Mouse (Mus musculus) kidney, postnatal 36 days (tissue): ENCODE measurements at regions not wholly inside any gene's neighbourhood (a gene's known extent, or its start where the extent isn't known, plus 50 kb on each side); places are given as distances from the start of the nearest gene placed in this dataset.

ENCODE experiments used
- DNase-seq, 2 experiments: peaks; one replicate each; pipeline ENCODE4 v3.0.0; 2021 to 2022; ENCODE audit warnings: mixed read lengths in 2 of 2

DNA sequence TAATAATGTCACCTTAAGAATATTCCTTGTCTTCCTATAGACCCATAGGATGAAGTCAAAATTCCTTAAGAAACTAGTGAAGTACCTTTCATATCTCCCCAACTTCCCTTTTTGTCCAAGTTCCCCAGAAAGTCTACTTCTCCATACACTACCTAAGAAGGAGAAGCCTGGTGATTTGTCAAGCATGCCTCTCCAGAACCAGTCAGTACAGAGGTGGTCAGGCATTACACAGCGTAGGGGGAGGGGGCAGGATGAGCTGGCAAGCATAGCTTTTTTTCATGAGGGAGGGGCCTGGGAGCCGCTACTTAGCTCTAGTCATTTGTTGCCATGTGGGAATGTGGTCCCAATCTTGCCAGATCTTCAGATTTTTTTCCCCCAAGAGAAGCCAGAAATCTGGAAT lies 54.0 kb upstream of the Satb2 start:
- DNase-seq = peak in 1 of 2 experiments; percentile 43

DNA sequence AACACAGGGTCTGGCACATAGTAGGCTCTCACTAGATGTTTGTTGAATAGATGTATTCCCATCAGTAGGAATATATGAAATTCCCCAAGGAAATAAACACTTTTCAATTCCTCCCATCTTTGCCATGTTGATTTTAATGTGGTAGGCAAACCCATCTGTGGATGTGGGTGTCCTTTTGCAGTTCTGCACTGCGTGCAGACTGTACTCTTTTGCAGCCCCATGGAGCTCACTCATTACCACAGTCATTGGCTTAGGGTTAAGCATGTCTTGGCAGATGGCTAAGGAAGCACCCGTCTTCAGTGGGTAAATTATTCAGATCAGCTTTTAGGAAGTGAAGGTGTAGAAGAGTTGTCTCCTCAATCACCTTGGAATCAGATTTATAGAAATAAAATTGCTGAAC lies 54.8 kb upstream of the Satb2 start:
- DNase-seq = no peak

DNA sequence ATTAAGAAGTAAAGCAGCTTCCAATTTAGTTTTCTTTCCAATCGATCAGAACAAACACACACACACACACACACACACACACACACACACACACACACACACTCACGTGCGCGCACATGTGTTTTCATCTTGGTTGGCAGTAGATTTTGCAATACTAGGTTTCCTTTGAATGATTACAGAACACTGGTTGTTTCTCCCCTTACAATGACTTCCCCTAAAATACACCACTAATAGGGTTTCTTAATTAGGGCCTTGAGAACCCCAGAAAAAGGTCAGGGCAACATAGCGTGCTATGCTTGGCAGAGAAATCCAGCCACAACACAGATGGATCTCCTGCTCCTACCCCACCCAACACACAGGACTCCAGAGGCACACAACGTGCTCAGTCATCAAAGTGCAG lies 56.0 kb upstream of the Satb2 start:
- no peak for DNase-seq

DNA sequence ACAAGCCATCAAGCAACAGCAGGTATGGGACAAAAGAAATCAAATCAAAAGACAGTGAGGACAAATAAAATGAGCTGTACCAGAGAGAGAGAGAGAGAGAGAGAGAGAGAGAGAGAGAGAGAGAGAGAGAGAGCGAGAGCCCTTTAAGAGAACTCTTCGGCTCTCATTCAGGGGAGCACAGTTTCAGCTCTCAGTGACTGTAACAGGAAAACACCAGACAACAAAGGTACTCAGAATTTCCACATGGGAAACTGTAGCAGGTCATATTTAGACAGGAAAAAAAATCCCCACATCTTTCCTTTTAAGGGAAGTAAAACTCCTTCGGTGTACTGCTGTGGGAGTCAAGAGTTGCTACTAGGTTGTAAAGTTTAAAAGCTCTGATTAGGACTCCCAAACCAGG lies 57.9 kb upstream of the Satb2 start:
- DNase-seq = no peak

DNA sequence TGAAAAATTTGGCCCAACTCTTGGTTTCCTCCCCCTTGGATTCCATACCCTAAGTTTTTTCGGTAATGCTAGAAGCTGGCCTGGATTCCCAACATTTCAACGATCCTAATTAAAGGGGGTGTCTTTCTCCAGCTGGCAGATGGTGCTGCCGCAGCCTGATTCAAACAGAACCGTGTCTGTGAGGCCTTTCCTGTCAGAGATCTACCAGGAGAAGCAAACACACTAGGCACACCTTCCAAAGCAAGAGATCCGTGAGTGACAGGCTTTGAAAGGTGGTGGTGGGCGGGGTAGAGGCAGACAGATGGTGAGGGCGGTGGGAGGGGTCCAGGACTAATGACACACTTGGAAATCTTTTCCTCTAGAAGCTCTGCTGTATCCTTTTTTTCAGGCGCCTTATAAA lies 61.8 kb upstream of the Satb2 start:
- no peak for DNase-seq

DNA sequence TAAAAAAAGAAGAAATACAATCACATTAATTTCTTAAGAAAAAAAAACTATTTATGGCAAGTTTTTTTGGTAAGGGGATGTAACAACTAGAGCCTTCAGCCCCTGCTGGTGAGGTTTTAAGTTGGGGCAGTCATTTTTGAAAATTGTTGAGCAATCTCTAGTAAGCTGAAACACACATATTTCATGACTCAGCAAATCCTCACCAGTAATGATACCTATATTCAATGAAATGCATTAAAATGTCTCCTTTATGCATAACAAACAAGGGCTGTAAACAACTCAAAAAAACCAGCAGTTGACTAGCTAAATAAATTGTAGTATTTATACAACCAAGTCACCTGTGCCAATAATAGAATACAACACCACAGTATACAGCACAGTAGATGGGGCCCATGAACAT lies 63.1 kb upstream of the Satb2 start:
- no peak for DNase-seq

DNA sequence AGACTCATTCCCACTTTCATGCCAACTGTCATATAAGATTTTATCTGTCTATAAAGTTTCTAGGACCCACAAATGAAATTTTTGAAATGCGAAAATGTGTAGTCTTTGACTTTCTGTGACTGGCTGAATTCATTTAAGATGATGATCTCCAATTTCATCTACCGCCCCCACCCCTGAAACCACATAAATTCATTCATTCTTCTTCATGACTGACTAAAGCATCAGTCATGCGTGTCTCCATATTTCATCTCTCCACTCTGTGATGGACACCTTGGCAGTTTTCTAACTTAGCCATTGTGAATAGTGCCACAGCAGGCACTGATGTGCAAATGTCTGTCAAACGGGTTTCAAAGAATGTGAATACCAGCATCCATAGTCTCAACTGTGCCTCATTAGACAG lies 75.4 kb upstream of the Satb2 start:
- DNase-seq = no peak

DNA sequence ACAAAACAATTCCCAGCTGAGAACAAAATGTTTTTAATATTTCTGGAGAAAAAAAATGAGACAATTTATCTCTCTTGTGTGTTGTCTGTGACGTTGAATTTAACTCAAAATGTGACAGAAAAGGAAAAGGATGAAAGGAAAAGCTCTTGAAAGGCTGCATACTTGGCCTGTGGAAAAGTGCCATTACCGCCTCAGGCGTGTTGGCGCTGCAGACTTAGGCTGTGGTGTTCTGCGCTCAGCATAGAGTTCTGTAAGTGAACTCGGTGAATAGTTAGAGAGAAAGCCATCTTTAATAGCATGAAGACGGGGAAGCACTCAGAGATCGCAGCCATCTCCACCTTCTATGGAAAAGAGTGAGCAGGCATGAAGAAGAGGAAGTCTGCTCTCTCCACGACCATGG lies 77.5 kb upstream of the Satb2 start:
- DNase-seq = no peak

DNA sequence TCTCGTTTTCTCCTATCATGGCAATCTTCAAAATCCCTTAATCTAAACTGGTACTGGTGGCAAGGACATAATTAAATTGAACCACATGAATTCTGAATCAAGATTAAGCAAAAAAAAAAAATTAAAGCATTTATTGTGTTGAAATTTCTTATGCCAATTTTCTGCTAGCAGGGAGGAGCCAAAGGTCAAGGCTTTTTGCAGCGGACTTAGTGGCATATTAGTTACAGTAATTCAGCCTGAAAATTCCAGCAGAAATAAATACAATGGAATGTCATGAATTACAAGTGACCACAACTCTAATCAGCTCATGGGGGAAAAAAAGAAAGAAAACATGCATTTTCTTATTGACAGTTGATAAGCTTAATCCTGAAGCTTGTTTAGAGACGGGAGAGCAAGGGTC lies 80.8 kb upstream of the Satb2 start:
- DNase-seq = no peak

DNA sequence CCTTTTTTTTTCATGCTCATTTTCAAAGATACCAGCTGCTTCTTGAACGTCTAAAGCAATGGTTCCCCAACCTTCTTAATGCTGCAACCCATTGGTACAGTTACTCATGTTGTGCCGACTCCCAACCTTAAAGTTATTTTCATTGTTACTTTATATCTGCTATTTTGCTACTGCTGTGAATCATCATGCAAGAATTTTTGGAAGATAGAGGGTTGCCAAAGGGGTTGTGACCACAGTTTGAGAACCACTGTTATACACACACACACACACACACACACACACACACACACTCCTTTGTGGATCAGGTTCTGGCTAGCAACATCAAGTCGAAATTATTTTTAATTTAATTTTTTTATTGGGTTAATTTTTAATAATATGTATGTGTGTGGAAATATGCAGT lies 96.8 kb upstream of the Satb2 start:
- DNase-seq = no peak

DNA sequence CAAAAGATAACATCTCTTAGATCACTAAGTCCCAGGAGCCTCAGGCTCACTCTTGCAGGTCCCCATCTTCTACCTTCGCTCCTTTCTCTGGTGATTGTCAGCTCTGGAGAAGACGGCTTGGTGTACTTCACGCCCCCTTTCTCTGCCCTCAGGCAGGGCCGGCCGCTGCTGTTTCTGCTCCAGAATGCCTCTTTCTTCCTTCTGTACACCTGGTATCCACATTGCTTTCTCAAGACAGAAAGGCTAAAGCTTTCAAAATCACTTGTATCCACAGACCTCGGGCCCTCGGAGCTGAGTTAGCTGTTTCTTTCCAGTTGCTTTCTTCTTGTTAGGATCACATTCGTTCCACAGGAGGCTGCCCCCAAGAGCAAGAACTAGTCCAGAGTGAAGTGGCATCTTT lies 98.2 kb upstream of the Satb2 start:
- no peak for DNase-seq

DNA sequence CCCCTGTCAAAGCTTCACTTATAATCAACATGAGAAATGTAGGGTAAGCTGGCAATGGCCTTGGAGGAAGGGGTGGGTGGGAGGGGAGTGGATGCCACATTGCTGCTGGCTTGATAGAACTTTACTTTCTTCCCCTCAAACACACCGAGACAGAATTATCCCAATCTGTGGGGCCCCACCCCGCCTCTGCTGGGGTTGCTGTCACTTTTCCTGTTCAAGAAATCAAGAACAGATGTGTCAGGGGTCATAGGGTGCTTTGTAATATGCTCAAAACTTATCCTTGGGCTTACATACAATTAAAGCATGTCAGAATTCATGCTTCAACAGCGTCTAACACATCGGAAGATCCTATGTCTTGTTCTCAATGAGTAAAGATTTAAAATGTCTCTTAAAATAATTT lies 101.9 kb upstream of the Satb2 start:
- no peak for DNase-seq

DNA sequence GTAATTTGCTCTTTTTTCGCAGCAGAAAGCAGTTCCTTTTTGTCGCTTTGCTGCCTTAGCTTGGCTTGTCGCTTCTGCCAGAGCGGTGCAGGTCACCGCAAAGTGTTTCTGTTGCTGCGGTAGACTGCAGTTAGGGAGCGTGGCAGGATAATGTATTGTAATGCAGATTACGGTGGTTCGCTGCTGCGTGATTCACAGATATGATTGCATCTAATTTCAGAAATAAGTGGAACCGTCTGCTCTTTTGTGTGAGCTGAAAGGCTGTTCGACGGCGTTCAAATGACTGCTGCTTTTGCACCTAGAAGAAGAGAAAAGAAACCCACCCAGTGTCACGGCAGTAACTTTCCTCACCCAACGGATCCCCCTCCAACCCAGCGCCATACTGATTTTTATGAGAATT lies 104.7 kb upstream of the Satb2 start:
- no peak for DNase-seq

DNA sequence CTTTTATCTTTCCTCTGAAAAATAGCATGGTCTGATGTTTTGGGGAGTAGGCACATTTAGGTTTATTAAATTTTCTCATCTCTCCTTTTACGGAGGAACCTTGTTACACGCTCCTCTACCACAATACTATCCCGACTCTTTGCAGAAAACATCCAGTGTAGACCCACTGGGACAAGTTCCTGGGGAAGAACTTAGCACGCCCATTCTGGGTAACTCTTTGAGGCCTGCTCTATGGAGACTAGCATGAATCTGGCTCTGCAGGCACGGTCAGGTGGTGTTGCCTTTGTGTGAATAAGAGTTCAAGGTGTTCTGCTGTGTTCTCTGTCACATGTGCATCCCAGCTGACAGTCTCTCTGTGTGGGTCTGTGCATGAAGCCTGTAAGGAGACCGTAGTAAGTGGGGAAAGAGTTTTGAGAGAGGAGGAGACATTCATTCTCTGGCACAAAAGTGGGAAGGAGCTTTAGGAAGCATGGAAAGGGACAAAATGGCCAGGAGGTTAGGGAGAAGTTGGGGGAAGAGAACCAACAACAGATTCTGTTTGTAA lies 105.2 kb upstream of the Satb2 start:
- DNase-seq = no peak

DNA sequence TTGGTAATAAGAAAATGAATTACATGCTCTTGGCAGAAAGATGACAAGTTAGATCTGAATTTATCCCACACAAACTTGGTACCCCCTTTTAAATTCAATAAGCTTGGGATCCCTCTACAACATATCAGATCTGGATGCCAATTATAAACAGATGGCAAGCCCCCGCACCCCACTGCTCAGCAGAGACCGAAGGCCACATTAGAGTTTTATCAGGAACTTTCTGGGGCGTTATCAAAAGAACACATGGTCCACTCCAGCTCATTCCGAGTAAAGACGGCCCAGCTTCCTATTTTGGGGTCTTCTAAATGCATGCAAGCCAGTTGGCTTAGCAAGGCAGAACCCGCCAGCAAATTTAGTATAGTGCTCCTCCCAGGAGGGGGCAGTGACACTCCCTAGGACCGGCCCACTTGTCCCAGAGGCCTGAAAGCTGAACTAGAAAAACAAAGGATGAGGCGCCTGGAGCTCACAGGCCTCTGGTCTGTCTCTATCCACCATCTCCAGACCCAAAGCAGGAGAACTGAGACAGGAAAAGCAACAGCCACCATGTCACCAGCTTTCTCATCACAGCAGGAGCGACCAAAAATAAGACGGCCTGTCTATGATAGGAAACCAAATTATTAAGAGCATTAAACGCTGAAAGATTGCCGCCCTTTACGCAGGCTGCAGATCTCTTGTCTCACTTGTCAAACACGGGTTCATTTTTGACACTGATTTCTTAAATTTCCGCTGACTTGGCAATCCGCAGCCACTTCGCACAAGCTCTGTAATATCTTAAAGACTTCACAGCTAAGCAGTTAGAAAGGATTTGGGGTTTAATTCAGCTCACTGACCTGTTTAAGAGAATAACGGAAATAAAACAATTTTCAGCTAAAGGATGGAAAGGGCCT lies 117.2 kb upstream of the Satb2 start:
- no peak for DNase-seq

DNA sequence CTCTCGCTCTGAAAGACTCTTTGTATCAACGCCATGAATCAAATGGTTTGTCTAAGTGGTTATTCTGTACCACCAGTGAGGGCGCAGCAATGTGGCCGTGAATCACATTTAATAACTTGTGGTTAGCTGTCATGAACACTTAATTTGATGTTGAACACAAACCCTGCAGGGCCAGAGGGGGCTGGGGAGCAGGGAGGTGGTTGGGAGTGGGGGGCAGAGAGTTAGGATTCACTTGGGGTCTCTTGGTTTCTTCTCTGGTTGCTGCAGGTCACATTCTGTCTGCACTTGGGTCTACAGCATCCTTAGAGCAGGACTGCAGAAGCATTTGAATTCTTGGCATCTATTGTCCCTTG lies 117.8 kb upstream of the Satb2 start:
- DNase-seq = no peak

DNA sequence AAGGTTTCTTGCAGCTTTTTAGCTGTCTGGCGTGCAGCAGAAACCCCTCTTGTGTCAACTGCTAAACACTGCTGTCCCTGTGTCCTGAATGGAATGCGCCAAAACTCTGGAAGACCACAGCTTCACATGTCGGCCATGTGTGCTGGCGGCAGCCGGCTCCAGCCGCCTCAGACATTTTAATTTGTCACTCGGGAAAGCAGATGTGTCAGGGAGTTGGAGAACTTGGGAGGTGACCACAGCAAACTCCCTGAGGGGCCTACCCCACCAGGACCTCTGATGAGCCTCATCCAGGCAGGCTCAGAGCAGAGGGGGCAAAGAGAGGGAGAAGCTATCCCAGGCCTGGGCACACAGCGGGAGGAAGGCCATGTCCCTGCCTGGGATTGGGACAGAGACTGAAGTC lies 118.3 kb upstream of the Satb2 start:
- no peak for DNase-seq

DNA sequence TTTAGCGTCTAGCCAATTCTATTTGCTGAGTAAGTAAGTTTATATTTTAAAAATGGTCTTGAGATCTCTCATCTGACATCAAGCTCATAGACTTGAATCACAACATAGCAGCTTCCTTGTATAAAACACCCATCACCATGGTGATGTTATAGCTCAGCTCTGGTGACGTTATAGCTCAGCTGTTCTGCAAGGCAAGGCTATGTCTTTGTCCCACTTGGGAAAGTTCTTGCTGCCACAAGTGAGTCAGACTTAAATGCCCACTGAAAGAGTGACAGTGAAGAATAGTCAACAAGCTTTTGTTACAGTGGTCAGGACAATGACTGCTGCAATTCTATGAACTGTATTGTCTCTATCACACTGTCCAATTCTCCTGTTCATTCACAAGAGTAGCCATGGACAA lies 122.2 kb upstream of the Satb2 start:
- no peak for DNase-seq

DNA sequence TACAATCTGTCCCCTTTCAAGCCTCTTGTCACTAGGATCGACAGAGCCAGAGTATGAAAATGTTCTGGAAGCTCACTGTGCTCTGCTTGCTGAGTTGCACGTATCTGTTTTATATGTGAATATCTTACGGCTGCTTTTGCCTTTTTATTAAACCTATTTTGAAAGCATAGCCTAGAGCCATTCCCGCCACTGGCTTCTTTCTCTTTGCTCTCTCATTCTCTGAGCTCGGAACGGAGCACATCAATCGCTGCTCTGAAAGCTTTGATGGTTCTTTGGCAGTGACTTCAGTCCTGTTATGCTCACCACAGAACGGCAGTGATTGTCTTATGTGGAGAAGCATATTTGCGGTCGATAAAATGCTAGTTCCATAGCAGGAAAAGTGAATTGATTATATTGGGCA lies 128.9 kb upstream of the Satb2 start:
- DNase-seq = no peak

DNA sequence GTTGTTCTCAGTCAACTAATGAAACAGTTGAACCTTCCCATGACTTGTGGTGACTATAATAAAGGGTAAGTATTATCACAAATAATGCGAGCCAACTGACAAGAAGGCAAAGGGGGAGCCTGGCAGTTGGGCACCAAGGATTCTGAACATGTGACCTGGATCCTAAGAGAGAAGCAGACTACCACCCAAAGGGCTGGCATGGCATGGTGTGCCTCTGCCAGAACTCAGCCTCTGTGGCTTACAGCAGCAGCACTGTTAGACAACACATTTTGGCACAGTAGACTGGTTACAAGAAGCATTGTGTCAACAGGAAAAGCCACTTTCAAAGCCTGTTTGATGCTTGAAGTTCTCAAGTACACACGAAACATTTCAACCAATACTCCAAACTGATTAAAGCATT lies 142.2 kb upstream of the Satb2 start:
- DNase-seq = no peak

DNA sequence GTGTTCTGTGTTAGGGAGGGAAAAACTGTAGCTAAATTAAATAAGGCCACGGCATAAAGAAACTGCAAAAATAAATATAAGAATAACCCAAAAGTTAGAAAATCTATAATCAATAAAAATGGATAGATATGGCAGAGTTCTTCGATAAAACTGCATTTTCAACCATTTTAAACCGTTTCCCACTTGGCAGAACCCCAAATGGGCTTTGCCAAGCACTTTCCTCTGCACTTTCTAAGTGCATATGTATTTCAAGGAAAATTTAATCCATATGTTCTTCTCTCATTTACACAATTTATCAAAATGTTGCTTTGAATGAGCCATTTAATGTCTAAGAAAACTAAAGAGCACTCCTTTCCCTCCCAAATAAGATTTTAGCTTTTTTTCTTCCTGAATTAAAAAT lies 165.7 kb upstream of the Satb2 start:
- DNase-seq = no peak

DNA sequence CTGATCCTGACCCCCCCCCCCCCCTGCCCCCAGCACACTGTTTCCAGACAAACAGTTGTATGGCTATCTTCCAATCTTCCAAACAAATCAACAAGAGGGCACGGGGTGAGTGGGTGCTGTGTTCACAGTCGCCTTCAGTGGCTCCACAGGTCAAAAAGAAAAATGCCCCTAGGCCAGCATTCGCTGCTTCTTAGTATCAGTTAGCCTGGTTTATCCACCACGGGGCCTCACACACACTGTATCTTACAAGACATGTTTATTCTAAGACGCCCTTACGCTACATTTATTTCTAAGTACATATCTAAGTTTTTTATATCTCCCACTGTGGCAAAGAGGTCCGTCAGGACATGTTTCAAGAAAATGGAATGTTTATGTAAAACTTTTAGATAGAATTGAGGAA lies 177.4 kb upstream of the Satb2 start:
- DNase-seq = no peak

DNA sequence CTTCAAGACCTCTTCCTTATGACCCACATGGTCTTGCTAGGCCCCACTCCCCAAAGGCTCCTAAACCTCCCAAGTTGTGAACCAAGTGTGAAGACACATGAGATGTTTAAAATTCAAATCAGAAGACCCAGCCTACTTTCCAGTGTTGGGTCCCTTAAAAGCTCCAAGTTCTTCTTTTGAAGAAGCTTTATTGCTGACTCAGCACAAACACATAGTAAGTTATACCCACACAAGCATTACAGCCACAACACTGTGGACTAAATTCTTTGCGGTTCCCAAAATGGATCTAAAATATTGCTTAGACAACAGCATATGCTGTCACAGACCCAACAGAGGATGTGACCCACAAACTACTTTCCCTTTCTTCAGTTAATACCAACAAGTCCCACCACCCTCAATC lies 186.0 kb upstream of the Satb2 start:
- no peak for DNase-seq

DNA sequence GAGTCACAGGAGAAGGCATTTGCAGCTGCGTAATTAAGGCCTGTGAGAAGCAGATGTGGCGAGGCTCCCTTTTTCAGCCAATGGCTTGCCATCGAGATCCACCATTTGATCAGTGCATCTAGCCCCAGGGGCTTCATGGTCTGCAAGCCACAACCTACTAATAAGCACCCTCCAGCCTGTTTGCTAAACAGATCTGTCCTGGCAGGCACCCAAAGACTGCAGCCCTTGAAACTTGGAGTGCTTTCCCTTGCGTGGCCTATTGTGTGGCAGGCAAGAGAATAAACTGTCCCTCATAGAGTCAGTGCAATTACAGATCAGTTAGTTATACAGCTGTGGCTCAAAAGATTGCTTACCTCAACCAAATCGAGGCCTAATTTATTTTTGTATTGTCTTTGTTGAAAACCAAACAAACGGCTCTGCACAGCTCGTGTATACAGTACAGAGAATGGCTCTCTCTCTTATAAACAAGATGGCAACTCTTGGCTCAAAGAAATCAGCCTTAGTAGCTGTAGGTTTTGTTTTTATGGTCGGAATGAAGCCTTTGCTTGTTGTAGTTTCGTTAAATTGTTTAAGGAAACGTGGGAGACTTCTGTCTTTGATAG lies 195.9 kb upstream of the Satb2 start:
- DNase-seq = no peak
